Mouse (Mus musculus) CH12F3 (cell line): Measurements from ENCODE around the gene Rdh8.

ENCODE experiments used
- in situ Hi-C: fragments of 300-500 bp; cut with MboI; formaldehyde crosslinking; loops from 2 replicates; pipeline ENCODE4 v1.14.3; 2020; ENCODE audit warnings: low sequenced_read_pairs

Rdh8 gene

GRCm38 (mm10) chr9:20818236-20818635 is at the start of gene Rdh8:
Gene Rdh8, plus strand, starts transcription at chr9:20818503.
- in situ Hi-C loops = no loop called here

- in situ Hi-C loops = no loop called here
These were observed 37.0 kb upstream of the Rdh8 start for GRCm38 (mm10) chr9:20781286-20781685.

- in situ Hi-C loops = no loop called here
These were observed 33.2 kb upstream of the Rdh8 start for GRCm38 (mm10) chr9:20785055-20785454.

- in situ Hi-C loops = no loop called here
These were observed 30.3 kb upstream of the Rdh8 start for GRCm38 (mm10) chr9:20787992-20788391.

GRCm38 (mm10) chr9:20789651-20790050 is 28.7 kb upstream of the Rdh8 start:
- in situ Hi-C loops = no loop called here

- in situ Hi-C loops = no loop called here
These were observed 28.0 kb upstream of the Rdh8 start for GRCm38 (mm10) chr9:20790345-20790744.

GRCm38 (mm10) chr9:20794108-20794806 is 24.0 kb upstream of the Rdh8 start:
- in situ Hi-C loops = no loop called here

- in situ Hi-C loops = no loop called here
These were observed 13.8 kb upstream of the Rdh8 start for GRCm38 (mm10) chr9:20804266-20805158.

- in situ Hi-C loops = no loop called here
These were observed 13.2 kb upstream of the Rdh8 start for GRCm38 (mm10) chr9:20805159-20805495.

- in situ Hi-C loops = no loop called here
These were observed 12.6 kb upstream of the Rdh8 start for GRCm38 (mm10) chr9:20805706-20806105.

- in situ Hi-C loops = no loop called here
These were observed 8.0 kb upstream of the Rdh8 start for GRCm38 (mm10) chr9:20810271-20810670.

GRCm38 (mm10) chr9:20810773-20811172 is 7.5 kb upstream of the Rdh8 start:
- in situ Hi-C loops = no loop called here

- in situ Hi-C loops = no loop called here
These were observed 5.6 kb upstream of the Rdh8 start for GRCm38 (mm10) chr9:20812537-20813271.

- in situ Hi-C loops = no loop called here
These were observed 3.6 kb upstream of the Rdh8 start, which contains the start of gene Col5a3 for GRCm38 (mm10) chr9:20814521-20815272. Gene Col5a3, minus strand, starts transcription at chr9:20815067.

- in situ Hi-C loops = no loop called here
These were observed 1.7 kb downstream of the Rdh8 start for GRCm38 (mm10) chr9:20820001-20820400.

GRCm38 (mm10) chr9:20822821-20823220 is 4.5 kb downstream of the Rdh8 start:
- in situ Hi-C loops = no loop called here

- in situ Hi-C loops = no loop called here
These were observed 7.5 kb downstream of the Rdh8 start for GRCm38 (mm10) chr9:20825781-20826180.

GRCm38 (mm10) chr9:20828127-20828526 is 9.8 kb downstream of the Rdh8 start:
- in situ Hi-C loops = no loop called here

- in situ Hi-C loops = loop anchor here (10.0 kb wide), 1 partner anchor 86 kb away; the partner anchor contains the start of gene Olfm2
These were observed 12.8 kb downstream of the Rdh8 start for GRCm38 (mm10) chr9:20830901-20831643.

GRCm38 (mm10) chr9:20834881-20835280 is 16.6 kb downstream of the Rdh8 start:
- in situ Hi-C loops = loop anchor here (10.0 kb wide), 1 partner anchor 90 kb away; the partner anchor contains the start of gene Olfm2
